Mouse (Mus musculus) thymus, adult 2 months (tissue): ENCODE data around the gene Olfr707.

ENCODE experiments used
- CTCF ChIP-seq: fragments of 200-500 bp; IDR thresholded peaks from 2 replicates; pipeline ENCODE4 v1.5.1; 2012; ENCODE audit warnings: mild to moderate bottlenecking, control low read depth, low read length, moderate library complexity, borderline replicate concordance; ENCODE audit not compliant: control insufficient read depth, poor library complexity, insufficient read depth; ENCODE audit errors: extremely low read depth
- POLR2A ChIP-seq: fragments of 200-500 bp; IDR thresholded peaks from 2 replicates; pipeline ENCODE4 v1.6.1; 2012; ENCODE audit warnings: mild to moderate bottlenecking, low read length, control low read depth, moderate library complexity; ENCODE audit not compliant: control insufficient read depth, poor library complexity, insufficient read depth; ENCODE audit errors: extremely low read depth

DNA sequence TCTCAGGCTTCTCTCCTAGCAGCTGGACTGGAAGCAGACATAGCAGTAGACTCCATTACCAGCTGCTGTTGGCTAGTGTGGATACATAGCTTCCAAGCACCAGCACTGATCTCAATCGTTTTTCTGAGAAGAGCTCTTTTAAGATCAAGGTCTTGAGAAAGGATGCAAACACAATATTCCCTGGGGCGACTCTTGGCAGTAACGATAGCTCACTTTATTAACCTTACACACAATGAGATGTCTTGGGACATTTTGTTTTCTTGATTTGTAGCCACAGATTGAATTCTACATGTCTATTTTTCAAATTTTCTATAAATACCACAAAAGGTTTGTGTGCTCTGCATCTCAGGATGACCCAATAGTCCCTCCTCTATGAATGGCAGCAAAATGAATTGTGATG lies 47.2 kb upstream of the Olfr707 start, which contains the start of gene Olfr710:
- TF ChIP-seq CTCF = no peak
- no peak for TF ChIP-seq POLR2A
